Mouse (Mus musculus) left cerebral cortex, postnatal 10 days (tissue): ENCODE measurements at regions not wholly inside any gene's neighbourhood (a gene's known extent, or its start where the extent isn't known, plus 50 kb on each side); places are given as distances from the start of the nearest gene placed in this dataset.

ENCODE experiments used
- DNase-seq, 2 experiments: peaks; one replicate each; pipeline ENCODE4 v3.0.0; 2021 to 2022; ENCODE audit warnings: low spot score in 2 of 2, mixed read lengths in 1 of 2; ENCODE audit errors: extremely low spot score in 1 of 2
- intact Hi-C: fragments of 180-260 bp; cut with DNase I; formaldehyde crosslinking; loops from one replicate; pipeline ENCODE4 v1.15.1; 2025

- intact Hi-C loops = no loop called here
- DNase-seq = no peak
Observed at GRCm38 (mm10) chr3:76014766-76015165, 58.0 kb upstream of the Golim4 start.

DNA sequence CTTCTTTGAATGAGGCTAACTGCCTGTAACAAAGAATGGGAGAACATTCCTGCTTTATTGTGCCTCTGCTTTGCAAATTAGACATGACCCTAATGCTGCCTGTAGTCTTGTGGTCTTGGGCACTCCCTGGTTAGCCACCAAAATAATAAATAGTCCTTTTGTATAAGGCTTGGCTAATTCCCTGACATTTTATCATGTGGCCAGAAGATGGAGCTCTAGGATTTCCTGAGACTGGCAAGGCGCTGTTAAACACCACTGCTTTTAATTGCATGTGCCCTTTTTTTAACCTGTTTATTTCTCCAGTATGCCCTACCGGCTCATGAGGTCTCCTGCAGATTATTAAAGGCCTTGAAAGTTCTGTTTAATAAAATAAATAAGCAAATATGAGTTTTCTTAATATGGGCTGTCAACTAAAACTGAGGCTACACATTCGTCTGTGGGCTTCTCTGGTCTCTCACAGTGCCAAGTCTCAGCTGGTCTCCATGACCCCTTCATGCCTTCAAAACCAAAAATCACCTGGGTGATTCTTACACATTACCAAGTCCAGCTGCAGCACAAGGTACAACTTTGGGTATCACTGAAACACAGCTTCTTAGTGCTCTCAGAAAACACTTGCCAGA, 51.9 kb upstream of the Golim4 start:
- DNase-seq = peak; percentile 22 to 24
- intact Hi-C loops = no loop called here
